Mouse (Mus musculus) forebrain, embryonic 11.5 days (tissue): ENCODE data around the gene Pnma3. TPM values are rescaled to one million over a fixed set of nuclear protein-coding genes. Genes with fewer than 3 reads are reported as not detected.
"Not testable (repeated sequence)": the region's sequence is repeated elsewhere in the genome, so short reads cannot be mapped to it uniquely, and the experiment has no call there.

Experiments
- ATAC-seq: fragments of 200-750 bp; cut with Nextera tagmentation; replicated peaks from 2 replicates; pipeline ENCODE4 v1.8.0; 2017; ENCODE audit warnings: moderate TSS enrichment; ENCODE audit not compliant: low FRiP score
- DNase-seq: peaks from one replicate; pipeline ENCODE4 v3.0.0-alpha.2; 2017; ENCODE audit warnings: low spot score
- H3K27ac ChIP-seq: fragments of 300-500 bp; sonication (generic); 2 replicates; pipeline ENCODE4 v1.5.1; 2014; ENCODE audit warnings: low read depth, low read length
- H3K27me3 ChIP-seq: fragments of 300-500 bp; sonication (generic); 2 replicates; pipeline ENCODE4 v1.6.1; 2014; ENCODE audit warnings: mild to moderate bottlenecking, low read length, mixed read lengths; ENCODE audit not compliant: control insufficient read depth, insufficient read depth
- H3K36me3 ChIP-seq: fragments of 300-500 bp; sonication (generic); 2 replicates; pipeline ENCODE4 v1.6.1; 2014; ENCODE audit warnings: mild to moderate bottlenecking, low read length, moderate library complexity, mixed read lengths; ENCODE audit not compliant: control insufficient read depth, insufficient read depth
- H3K4me1 ChIP-seq: fragments of 300-500 bp; sonication (generic); replicated peaks from 2 replicates; pipeline ENCODE4 v1.6.1; 2014; ENCODE audit warnings: low read length, mixed read lengths; ENCODE audit not compliant: control insufficient read depth, insufficient read depth
- H3K4me2 ChIP-seq: fragments of 300-500 bp; sonication (generic); 2 replicates; pipeline ENCODE4 v1.6.1; 2014; ENCODE audit warnings: low read depth, mild to moderate bottlenecking, low read length, moderate library complexity, mixed read lengths; ENCODE audit not compliant: severe bottlenecking
- H3K4me3 ChIP-seq: fragments of 300-500 bp; sonication (generic); 2 replicates; pipeline ENCODE4 v1.5.1; 2014; ENCODE audit warnings: low read depth, low read length
- H3K9ac ChIP-seq: fragments of 300-500 bp; sonication (generic); 2 replicates; pipeline ENCODE4 v1.6.1; 2014; ENCODE audit warnings: low read length
- H3K9me3 ChIP-seq: fragments of 300-500 bp; sonication (generic); 2 replicates; pipeline ENCODE4 v1.6.1; 2016; ENCODE audit warnings: low read length, mixed read lengths; ENCODE audit not compliant: control insufficient read depth
- WGBS: fragments of 180-500 bp; shearing (Covaris S2); extraction: QIAGEN DNeasy Blood & Tissue Kit; methylation state at CpG from one replicate; pipeline ENCODE4 v1.1.7; 2014; 5-methylcytosine and 5-hydroxymethylcytosine counted together
- polyA plus RNA-seq: library from polyadenylated mRNA; unstranded; fragments of >200 nt; fragmentation: Nextera tagmentation; extraction: Ambion mirVana; gene quantifications from 2 replicates; pipeline ENCODE4 v1.2.1, GENCODE M21; 2014

The Pnma3 gene
- polyA plus RNA-seq, 1 experiment from 2014 or later: 0.33 TPM

DNA sequence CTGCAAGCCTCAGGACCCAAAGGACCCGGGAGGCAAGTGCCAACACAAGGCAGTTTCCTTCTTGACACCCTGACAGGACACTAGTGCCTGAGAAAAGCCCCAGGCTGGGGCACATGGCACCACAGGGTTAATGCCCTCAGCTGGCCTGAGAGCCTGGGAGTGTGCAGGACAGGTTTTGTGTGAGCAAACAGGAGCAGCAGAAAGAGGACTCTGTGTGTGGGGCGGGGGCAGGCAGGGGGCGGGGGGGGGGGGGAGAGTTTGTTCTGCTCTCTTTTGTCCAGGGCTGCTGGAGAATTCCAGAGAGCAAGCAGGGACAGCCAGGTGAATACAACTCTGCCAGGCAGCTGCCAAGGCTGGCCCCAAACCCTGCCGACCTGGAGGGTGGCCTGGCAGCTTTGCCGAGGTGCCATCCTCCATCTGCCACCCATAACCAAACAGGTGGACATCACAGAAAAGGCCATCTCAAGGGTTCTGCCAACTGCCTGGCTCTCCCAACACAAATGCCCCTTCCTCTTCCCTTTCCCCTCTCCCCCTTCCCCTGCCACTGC, 2.3 kb downstream of the Pnma3 start:
- DNase-seq, H3K27ac ChIP-seq, H3K9me3 ChIP-seq, H3K4me2 ChIP-seq, H3K4me3 ChIP-seq, H3K9ac ChIP-seq, H3K27me3 ChIP-seq, H3K36me3 ChIP-seq, H3K4me1 ChIP-seq, ATAC-seq: not testable (repeated sequence)
- no CpG with 5 or more reads among the region's 5 CpGs for WGBS

DNA sequence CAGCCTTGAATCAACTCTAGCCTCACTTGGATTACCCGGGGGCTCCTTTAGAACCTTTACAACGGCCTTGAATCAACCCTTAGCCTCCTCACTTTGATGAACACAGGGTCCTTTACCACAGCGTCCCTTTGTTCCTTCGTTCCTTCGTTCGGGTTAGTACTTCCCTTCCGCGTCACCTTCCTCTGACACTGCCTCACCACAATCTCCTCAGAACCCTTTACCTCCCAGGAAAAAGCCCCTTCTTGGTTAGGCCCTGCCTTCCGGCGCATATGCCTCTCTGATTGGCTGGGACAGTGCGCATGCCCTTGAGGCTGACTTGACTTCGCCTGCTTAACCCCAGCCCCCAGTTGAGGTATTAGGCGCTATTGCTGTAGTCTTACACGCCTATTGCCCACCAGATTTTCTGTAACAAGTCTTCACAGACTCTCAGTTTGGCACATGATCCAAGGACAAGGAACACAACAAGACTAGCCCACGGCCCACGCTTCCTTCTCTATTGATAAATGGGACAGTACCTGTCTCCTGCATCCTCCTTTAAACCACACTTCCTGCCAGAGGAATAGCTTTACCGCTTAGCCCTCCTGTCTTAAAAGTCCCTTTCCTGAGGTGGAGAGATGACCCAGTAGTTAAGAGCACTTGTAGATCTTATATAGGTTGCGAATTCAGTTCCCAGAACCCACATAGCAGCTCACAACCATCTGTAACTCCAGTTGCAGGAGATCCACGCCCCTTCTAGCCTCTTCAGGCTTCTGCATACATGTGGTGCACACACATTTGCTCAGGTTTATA, 17.9 kb downstream of the Pnma3 start, which contains the start of gene Xlr4a:
TSS of gene Xlr4a (minus strand) at position 212 of the 789 bp plus-strand sequence.
- not testable (repeated sequence) for H3K4me2 ChIP-seq, H3K4me3 ChIP-seq, H3K27ac ChIP-seq, DNase-seq, H3K36me3 ChIP-seq, ATAC-seq, H3K4me1 ChIP-seq, H3K9ac ChIP-seq, H3K9me3 ChIP-seq, H3K27me3 ChIP-seq
- 88% methylated on average over 17 of the region's 19 CpGs for WGBS

DNA sequence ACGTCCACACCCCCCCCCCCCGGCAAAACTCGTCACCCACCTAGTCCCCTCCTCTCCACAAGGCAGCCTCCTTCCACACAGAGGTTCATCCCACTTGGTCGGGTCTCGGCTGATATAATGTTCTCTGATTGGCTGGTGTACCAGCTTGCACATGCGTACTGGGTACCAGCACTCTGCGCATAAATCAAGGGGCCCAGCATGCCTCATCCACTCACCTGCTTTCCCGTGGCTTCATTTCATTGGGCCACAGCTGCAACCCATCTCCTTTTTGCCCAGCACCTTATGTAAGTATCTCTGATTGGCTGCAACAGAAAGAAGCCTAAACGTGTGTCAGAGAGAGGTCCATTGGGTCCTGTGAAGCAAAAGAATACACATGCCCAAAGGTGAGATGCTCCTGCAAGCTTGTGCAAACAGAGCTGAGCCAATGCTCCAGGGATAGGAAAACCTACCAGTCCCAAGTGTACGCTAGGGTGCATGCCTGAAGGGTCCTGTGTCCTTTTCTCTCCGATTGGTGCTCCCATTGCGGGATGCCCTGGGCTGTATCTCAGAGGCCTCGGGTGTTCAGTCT, 32.4 kb downstream of the Pnma3 start, which contains the start of gene Xlr3a:
TSS of gene Xlr3a (minus strand) at position 155 of the 568 bp plus-strand sequence.
- not testable (repeated sequence) for H3K4me2 ChIP-seq, ATAC-seq, H3K27ac ChIP-seq, DNase-seq, H3K9me3 ChIP-seq, H3K9ac ChIP-seq, H3K4me3 ChIP-seq, H3K36me3 ChIP-seq, H3K27me3 ChIP-seq, H3K4me1 ChIP-seq
- 81% methylated on average over 12 of the region's 13 CpGs for WGBS

- not testable (repeated sequence) for H3K27ac ChIP-seq, DNase-seq, H3K9ac ChIP-seq, H3K9me3 ChIP-seq, H3K4me3 ChIP-seq, H3K4me1 ChIP-seq, H3K4me2 ChIP-seq, ATAC-seq, H3K36me3 ChIP-seq, H3K27me3 ChIP-seq
- WGBS: no CpG with 5 or more reads among the region's 7 CpGs
These were observed 52.2 kb downstream of the Pnma3 start, which contains the start of gene Gm14685 for GRCm38 (mm10) chrX:73116747-73117146. TSS of gene Gm14685 (plus strand) at chrX:73117047.

Other genes with a start within 250 kb of the Pnma3 start
- 1.3 and 2.1 TPM in 2 replicates for gene Gabrq, start 239.6 kb upstream of the Pnma3 start, polyA plus RNA-seq
- gene Cetn2, start 146.4 kb upstream of the Pnma3 start, polyA plus RNA-seq: 109 and 122 TPM in 2 replicates
- gene Nsdhl, start 146.2 kb upstream of the Pnma3 start, polyA plus RNA-seq: 43.8 and 46.9 TPM in 2 replicates
- 3.9 and 4.0 TPM in 2 replicates for gene Zfp185, start 77.4 kb upstream of the Pnma3 start, polyA plus RNA-seq
- 0.08 TPM in 1 of 2 replicates, not detected in the other for gene Pnma5, start 27.7 kb upstream of the Pnma3 start, polyA plus RNA-seq
- 0.36 TPM in 1 of 2 replicates, not detected in the other for gene Xlr4a, start 17.7 kb downstream of the Pnma3 start, polyA plus RNA-seq
- gene Xlr3a, start 32.3 kb downstream of the Pnma3 start, polyA plus RNA-seq: 2.3 and 3.6 TPM in 2 replicates
- gene Gm14685, start 52.3 kb downstream of the Pnma3 start, polyA plus RNA-seq: not detected in 2 replicates
- gene Xlr5b, start 84.0 kb downstream of the Pnma3 start, polyA plus RNA-seq: not detected in 2 replicates
- gene DXBay18, start 84.7 kb downstream of the Pnma3 start, polyA plus RNA-seq: 0.16 TPM in 1 of 2 replicates, not detected in the other
- gene Spin2d, start 112.2 kb downstream of the Pnma3 start, polyA plus RNA-seq: not detected in 2 replicates
- gene Xlr3b, start 127.4 kb downstream of the Pnma3 start, polyA plus RNA-seq: 11.5 and 12.8 TPM in 2 replicates
- 0.32 and 0.41 TPM in 2 replicates for gene Xlr4b, start 149.5 kb downstream of the Pnma3 start, polyA plus RNA-seq
- gene F8a, start 163.5 kb downstream of the Pnma3 start, polyA plus RNA-seq: 16.4 and 17.4 TPM in 2 replicates
- not detected in 2 replicates for gene Xlr4c, start 178.3 kb downstream of the Pnma3 start, polyA plus RNA-seq
- gene Xlr3c, start 200.6 kb downstream of the Pnma3 start, polyA plus RNA-seq: 0.29 TPM in 1 of 2 replicates, not detected in the other
- gene Xlr5a, start 228.2 kb downstream of the Pnma3 start, polyA plus RNA-seq: not detected in 2 replicates
- gene Xlr5c, start 228.2 kb downstream of the Pnma3 start, polyA plus RNA-seq: not detected in 2 replicates